ENCODE assay signal across 11 mouse cellular contexts in the genomic region with DNA sequence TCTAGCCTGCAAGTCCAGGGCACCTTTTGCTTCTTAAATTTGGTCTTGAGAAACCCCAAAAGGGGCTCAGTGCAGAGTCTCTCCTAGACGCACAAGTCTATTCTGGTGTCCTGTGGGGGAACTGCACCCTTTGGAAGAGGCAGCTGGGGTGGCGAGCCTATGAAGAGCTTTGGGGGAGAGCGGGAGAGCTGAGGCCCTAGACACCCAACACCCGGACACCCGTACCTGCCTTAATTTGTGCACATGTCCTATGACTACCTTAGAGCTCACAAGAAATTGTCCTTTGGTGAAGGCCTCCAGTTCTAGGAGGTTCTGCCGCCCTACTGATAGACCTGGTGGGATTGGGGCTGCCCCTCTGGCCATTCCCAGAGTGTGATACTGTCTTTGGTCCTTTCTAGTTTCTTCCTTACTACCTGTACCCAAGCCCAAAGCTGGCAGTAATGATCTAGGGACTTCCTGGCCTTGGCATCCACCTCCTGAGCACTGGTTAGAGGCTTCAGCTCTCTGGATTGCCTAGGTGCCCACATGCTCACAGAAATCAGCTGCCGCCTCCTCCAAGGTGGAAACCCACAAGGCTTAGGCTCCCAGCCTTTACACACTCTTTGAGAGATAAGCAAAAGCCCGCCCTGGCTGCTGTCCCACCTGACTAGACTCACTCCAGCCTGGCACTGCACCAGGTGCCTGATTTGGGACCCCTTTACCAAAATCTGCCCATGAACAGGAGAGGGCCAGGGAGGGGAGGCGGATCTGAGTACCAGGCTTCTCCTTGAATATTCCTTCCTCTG. TPM values are rescaled to one million over a fixed set of nuclear protein-coding genes. Genes with fewer than 3 reads are reported as not detected.
A peak's percentile ranks its signal among the peaks of the same experiment; 100 is the strongest.
DNase-seq lines count a peak whose midpoint lies in the region; ATAC-seq and TF ChIP-seq lines count a peak whose summit lies in the region.
"Had no signal": no experiment of that assay in that cellular context is flagged by ENCODE, and none has a peak within 500 bp of the region (broad histone marks: within the 10 kb centered on the region; RNA-seq: fewer than 3 reads in every experiment).

No protein-coding gene starts in this region.

- H3K9me3 ChIP-seq in hindbrain, embryonic 15.5 days, result no peaks in the 10 kb centered on the region
- no peaks in the 10 kb centered on the region for H3K9me3 ChIP-seq in neural tube, embryonic 15.5 days (replicated peaks)

- no peak for ATAC-seq in hindbrain, embryonic 15.5 days (ENCODE audit: low FRiP score, low read depth)
- no peak for ATAC-seq in neural tube, embryonic 15.5 days (ENCODE audit: low FRiP score)
- ATAC-seq: Patski had no signal

- peaks cover 63% of the 10 kb centered on the region for H3K4me1 ChIP-seq in hindbrain, embryonic 15.5 days (replicated peaks)
- H3K4me1 ChIP-seq in neural tube, embryonic 15.5 days, result peaks cover 56% of the 10 kb centered on the region

- TF ChIP-seq CTCF in layer of hippocampus, adult 2 months (conservative IDR thresholded peaks at IDR 0.05), result no peak

- 64% methylated on average over 9 of the region's 9 CpGs for WGBS in hindbrain, embryonic 15.5 days
- WGBS in neural tube, embryonic 15.5 days, result 56% methylated on average over 9 of the region's 9 CpGs

- H3K27me3 ChIP-seq in hindbrain, embryonic 15.5 days, result peaks cover 30% of the 10 kb centered on the region
- peaks cover 52% of the 10 kb centered on the region for H3K27me3 ChIP-seq in neural tube, embryonic 15.5 days (replicated peaks)

- H3K4me3 ChIP-seq in layer of hippocampus, adult 2 months, result peak overlapping the region; percentile 64
- H3K4me3 ChIP-seq in hindbrain, embryonic 15.5 days, result peak overlapping the region; percentile 75
- H3K4me3 ChIP-seq in neural tube, embryonic 15.5 days (replicated peaks), result peak overlapping the region; percentile 71
- H3K4me3 ChIP-seq: erythroblast, embryonic 14.5 days had no signal

- no peaks in the 10 kb centered on the region for H3K36me3 ChIP-seq in hindbrain, embryonic 15.5 days
- H3K36me3 ChIP-seq in neural tube, embryonic 15.5 days, result no peaks in the 10 kb centered on the region

- H3K27ac ChIP-seq in layer of hippocampus, adult 2 months, result no peak overlapping the region
- no peak overlapping the region for H3K27ac ChIP-seq in hindbrain, embryonic 15.5 days (replicated peaks)
- H3K27ac ChIP-seq in neural tube, embryonic 15.5 days (replicated peaks), result no peak overlapping the region

- peak overlapping the region; percentile 84 for H3K4me2 ChIP-seq in hindbrain, embryonic 15.5 days
- H3K4me2 ChIP-seq in neural tube, embryonic 15.5 days, result peak overlapping the region; percentile 85

- peak overlapping the region; percentile 47 for H3K9ac ChIP-seq in hindbrain, embryonic 15.5 days
- no peak overlapping the region; the same call in 1 of the 2 replicates for H3K9ac ChIP-seq in neural tube, embryonic 15.5 days (replicated peaks)

- no peak for DNase-seq in layer of hippocampus, adult 2 months (ENCODE audit: low spot score in 2 of 2)
- DNase-seq in layer of hippocampus, adult 11-12 months (ENCODE audit: low spot score), result no peak
- DNase-seq in cerebellum, postnatal 36 days, result peak; percentile 58 to 63
- no peak for DNase-seq in right cerebral cortex, adult 18-20 months
- no peak for DNase-seq in urinary bladder, postnatal 25 days (ENCODE audit: low spot score)
- no peak for DNase-seq in adrenal gland, adult 2 months

RNA-seq across cellular contexts. Expression of a gene that starts 1.2 kb away (rescaled TPM):
- 1 to 10 TPM; 5.2 to 7.4 TPM for total RNA-seq in layer of hippocampus, adult 2 months (2021)
- 4.9 and 5.2 TPM in 2 replicates for polyA plus RNA-seq in hindbrain, embryonic 15.5 days (2015; fragmentation: Nextera tagmentation; extraction: Ambion mirVana)
- 3.2 and 3.8 TPM in 2 replicates for polyA plus RNA-seq in neural tube, embryonic 15.5 days (2015; fragmentation: Nextera tagmentation; extraction: Ambion mirVana)
- total RNA-seq in adrenal gland, adult 2 months (2021), result 1 to 10 TPM; 1.5 to 3.1 TPM
- 5.0 and 5.1 TPM in 2 replicates for polyA plus RNA-seq in adrenal gland, adult 2 months (2012; rRNA removed)
- total RNA-seq: neutrophil, adult 5-6 weeks had no signal
- polyA plus RNA-seq: Patski had no signal

Comparison
In these comparisons a context has a peak if more than half of its experiments do, and no peak if none do; other contexts are left out.
1. DNase-seq: peak in cerebellum, postnatal 36 days (2 of 2); none in layer of hippocampus, adult 2 months (0 of 2), layer of hippocampus, adult 11-12 months (single experiment), right cerebral cortex, adult 18-20 months (single experiment), urinary bladder, postnatal 25 days (single experiment) and adrenal gland, adult 2 months (single experiment).
2. Peak in every context shown above with its lines, with median percentiles within 50 percentile points of each other: H3K4me3 ChIP-seq.